Mouse (Mus musculus): ENCODE results near the gene Slc43a3.
"Not testable (repeated sequence)": the region's sequence is repeated elsewhere in the genome, so short reads cannot be mapped to it uniquely, and the experiment has no call there.

Gene Slc43a3

DNA sequence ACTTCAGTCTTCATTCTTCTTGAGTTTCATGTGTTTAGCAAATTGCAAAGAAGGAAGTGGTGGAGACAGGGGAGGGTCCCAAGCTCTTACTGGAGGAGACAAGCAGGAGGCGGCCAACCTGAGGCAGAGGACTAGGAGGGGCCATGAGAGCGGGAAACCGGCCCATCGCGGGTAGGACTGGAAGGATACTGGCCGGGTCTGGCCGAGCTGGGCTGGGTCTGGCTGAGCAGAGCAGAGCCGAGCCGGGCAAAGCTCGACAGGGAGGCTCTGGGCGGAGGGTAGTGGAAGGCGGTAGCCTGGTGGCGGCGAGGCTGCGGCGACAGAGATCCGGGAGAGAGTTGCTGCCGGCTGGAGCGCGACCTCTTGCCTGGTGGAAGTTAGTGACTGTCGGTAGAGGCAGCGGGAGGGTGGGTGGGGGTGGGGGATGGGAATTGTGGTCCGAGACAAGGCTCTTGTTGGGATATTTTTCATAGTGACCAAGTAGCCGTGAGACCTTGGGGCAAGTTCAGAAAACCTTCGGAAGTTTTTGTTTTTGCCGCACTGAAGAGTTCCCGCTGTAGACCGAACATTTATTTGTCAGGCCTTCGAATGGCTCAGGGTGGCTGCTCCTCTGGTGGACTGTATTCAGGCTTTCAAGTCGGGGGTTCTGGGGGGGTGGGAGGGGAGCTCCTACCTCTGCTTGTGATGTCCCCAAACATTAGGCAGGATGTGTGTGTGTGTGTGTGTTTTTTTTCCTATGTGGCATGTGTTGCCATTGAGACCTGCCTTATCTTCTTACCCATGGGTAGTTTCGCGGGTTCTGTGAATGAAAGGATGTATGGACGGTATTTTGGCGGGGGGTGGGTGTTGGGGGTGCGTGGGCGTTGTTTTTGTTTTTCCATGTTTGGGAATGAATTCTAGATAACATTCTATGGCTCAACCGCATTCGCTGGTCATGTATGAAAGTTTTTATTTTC is at the start of gene Slc43a3:
Gene Slc43a3, plus strand, starts transcription at position 106 of the 956 bp plus-strand sequence.
- DNase-seq (ENCODE audit: low read depth, low spot score): peak; percentile 24

DNA sequence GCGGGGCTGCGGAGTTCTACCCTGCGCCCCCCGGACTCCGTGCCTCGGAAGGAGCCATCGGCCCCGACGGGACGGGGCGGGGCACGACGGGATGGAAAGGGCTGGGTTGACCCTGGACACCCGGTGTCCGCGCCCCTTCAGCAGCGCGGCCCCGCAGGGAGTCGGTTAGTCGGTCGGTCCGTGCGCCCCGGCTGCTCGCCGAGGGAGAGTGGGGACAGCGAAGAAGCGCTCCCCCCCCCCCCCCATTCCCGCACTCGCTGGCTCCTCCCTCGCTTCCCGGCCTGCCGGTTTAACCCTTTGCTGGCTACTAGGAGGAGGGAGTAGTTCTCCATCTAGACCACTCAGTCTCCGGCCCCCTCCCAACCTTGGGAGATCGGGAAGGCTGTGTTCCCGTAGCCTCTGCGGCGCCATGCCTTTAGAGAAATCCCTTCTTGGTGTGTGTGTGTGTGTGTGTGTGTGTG is 49.5 kb upstream of the Slc43a3 start:
- no peak for DNase-seq (ENCODE audit: low read depth, low spot score)

DNA sequence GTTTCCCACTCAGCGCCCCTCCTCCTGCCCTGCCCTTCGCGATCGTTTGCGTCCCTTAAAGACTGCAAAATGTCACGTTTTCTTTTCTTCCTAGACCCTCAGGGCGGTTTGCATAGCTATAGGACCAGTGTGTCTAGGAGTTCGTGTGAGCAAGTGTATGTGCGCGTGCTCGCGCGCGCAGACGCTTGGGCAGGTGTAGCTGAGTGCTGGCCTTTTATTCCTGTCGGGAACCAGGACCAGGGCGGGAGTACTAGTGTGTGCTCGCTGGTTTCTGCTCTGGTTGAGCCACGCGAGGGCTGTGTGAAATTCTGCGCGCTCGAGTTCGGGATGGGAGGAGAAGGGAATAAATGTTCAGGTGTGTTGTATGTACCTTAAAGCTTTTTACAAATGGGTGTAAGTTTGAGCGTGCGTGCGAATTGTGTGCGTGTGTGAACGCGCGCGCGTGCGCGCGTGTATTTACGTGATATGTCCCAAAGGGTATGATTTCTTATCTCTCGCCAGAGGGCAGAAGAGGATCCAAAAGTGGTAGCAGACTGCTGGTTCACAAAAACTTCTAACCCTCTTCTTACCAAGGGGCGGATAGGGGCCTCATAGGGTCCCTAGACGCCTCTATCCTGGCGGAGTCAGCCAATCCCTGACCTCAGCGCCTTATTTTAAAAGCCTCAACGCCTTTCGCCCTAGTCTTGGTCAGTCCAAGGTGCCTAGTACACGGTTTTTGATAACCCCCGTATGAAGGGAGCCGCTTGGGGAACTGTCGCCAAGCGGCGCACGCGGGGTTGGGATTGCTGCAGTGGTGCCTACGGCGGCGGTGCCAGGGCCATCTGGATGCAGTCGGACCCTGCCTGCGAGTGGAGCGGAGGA is 48.7 kb upstream of the Slc43a3 start:
- no peak for DNase-seq (ENCODE audit: low read depth, low spot score)

DNA sequence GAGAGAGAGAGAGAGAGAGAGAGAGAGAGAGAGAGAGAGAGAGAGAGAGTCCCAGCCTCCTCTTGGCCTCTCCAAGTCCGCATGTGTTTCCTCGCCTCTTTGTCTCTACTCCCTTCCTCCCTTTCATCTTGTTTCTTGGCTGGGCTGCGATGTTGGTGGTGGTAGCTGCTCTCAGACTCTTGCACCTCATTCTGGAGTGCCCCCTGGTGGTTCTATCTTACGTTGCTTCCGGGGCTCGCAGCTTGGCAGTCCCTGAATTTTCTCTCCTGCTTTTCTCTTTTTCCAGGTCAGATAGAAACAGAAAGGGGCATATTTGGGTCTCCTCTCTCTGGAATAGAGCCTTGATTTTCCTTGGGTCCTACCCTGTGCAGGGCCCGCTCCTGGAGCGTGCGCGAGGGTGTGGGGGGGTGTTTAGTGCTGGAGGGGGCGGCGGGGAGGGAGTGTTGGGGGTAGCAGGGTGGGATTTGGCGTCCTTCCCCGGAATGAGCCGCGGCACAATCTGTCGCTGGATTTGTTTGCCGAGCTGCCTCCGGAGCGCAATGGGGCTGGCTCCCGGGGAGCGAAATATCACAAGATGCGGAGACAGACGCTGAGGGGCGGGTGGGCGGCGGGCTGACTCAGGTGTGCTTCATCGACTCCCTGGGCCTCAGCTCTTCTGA is 47.6 kb upstream of the Slc43a3 start:
- DNase-seq (ENCODE audit: low read depth, low spot score): no peak

DNA sequence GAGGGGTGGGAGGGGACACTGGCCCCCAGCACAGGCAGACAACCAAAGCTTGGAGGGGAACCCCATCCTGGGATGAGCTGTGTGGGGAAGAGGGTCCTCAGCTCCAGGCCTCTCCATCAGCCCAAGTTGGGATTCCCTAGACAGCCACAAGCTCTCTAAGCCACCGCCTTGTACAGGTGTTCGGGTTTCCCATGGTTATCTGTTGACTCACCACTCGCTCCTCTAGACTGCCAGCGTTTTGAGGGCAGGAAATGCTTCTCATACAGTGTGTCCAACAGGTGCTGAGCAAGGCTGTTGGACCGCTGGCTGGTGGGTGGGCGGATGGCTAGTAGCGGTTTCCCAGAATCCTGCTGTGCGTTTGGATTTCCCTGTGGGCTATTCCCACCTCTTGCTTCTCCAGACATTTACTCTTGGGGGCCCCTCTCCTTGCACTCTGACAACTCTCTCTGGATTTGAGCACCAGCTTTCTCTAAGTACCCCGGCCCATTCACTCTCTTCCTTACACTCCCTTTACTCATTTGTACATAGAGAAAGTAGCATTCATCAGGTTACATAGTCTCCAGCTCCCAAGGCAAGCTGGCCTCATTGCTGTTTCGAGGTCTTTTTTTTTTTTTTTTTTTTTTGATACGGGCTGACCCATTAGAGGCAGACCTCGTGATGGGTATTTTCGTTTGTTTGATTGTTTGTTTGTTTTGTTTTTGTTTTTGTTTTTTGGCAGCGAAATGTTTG is 46.9 kb upstream of the Slc43a3 start:
- DNase-seq (ENCODE audit: low read depth, low spot score): no peak

DNA sequence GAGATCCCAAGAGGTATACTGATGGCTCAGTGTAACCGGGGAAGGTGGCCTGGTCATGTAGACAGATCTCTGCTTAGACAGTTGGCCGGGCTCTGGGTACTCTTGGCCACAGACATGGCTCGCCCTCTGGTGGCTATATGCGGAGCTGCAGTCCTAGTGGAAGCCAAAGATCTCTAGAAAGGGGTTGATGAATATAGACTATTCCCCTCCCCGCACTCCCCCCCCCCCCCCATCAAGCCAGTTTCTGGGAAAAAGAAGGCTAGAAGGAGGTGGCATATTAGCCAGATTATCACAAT is 46.4 kb upstream of the Slc43a3 start:
- DNase-seq (ENCODE audit: low read depth, low spot score): no peak

DNA sequence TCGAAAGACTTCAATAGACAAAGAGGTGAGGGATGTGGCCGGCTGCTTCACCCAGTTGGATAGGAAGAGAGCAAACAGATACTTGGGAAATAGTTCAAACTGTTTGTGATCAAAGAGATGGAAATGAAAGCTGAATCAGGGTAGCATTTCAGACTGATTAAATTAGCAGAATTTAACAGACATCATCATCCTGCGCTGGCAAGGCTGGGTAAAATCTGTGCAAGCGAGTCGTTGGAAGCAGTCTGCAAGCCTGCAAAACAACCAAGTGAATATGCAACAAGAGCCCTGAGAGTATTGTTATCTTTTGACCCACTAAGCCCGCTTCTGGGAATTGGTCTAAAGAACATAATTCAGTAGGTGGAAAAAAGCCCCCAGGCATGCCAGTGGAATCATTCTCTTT is 43.0 kb upstream of the Slc43a3 start:
- no peak for DNase-seq (ENCODE audit: low read depth, low spot score)

DNA sequence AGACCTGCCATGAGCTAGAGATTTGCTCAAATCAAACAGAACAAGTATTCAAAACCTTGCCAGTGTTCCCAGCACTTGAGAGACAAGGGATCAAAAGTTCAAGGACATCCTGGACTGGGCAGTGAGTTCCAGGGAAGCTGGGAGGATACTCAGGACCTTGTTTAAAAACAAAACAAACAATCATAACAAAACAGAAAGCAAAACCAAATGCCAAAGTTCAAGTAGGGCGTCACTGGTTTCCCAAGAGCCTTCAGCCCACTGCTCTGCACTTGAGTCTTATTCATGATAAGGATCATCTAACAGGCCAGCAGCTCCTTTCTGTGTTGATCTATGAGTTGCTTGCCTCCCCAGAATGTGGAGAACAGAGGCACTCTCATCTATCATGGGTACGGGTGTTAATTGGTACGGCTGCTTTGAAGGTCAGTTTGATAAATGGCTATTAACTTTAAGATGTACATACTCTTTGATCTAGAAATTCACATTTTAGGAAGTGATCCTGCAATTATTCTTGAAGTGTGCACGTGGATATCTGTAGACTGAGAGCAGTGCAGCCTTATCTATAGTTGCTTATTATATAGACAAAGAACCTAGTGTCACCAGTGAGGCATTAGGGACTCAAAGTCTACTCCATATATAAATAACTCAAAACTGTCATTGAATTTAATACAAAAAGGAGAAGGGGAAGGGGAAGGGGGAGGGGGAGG is 40.7 kb upstream of the Slc43a3 start:
- no peak for DNase-seq (ENCODE audit: low read depth, low spot score)

DNA sequence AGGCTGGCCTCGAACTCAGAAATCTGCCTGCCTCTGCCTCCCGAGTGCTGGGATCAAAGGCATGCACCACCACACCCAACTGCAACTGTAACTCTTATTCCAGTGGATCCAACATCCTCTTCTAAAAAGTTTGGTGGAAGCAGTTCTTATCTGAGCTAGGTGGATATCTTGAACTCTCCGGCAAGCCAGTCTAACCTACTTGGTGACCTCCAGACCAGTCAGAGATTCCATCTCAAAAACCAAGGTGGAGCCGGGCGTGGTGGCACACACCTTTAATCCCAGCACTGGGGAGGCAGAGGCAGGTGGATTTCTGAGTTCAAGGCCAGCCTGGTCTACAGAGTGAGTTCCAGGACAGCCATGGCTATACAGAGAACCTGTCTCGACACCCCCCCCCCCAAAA is 39.7 kb upstream of the Slc43a3 start:
- DNase-seq (ENCODE audit: low read depth, low spot score): not testable (repeated sequence)

DNA sequence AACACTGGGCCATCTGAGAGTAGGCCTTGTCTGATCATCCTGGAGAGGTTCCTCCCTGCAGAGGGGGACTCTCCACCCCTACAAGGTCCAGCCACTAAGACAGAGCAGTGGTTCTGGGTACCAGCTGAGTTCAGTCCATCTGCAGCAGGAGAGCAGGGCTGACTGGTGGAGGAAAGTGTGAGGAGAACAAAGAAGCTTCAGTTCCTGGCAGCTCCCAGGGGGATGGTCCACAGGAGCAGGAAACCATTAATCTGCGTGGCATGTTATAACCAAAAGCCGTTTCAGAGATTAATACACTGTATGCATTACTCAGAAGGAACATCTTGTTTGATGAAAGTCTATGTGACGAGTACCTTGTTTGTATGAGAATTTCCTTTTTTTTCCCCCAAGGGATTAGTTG is 23.7 kb upstream of the Slc43a3 start:
- no peak for DNase-seq (ENCODE audit: low read depth, low spot score)

DNA sequence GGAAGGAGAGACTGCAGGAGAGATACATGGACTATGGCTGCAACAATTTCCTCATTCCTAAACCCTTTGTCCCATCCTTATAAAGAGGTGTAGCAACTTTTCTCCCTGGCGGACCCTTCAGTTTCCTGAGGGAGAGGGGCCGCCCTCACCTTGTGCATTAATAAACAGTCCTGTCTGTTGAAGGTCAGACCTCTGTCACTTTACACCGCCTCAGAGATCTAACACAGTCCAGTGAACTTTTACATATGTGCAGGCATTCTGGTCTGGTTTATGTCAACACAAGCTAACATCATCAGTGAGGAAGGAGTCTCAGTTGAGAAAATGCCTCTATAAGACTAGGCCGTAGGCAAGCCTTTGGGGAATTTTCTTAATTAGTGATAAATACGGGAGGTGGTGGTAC is 22.5 kb upstream of the Slc43a3 start:
- DNase-seq (ENCODE audit: low read depth, low spot score): no peak

DNA sequence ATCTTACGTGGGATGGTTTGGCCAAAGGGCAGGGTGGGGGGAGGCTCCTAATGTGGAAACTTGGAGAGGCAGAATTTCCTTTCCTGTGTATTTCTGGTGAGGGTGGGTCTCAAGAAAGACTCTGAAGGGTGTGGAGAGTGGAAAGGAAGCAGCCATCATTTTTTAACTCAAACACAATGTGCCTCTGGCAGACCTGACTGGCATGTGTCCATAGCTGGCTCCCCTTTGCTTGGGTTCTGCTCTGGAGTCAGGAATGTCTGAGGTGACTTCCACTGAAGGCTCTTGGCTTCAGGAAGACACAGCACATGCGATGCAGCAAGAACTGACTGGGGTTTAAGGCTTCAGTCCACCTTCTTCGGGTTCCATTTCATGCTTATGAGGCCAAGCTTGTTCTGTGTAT is 21.0 kb upstream of the Slc43a3 start:
- no peak for DNase-seq (ENCODE audit: low read depth, low spot score)

DNA sequence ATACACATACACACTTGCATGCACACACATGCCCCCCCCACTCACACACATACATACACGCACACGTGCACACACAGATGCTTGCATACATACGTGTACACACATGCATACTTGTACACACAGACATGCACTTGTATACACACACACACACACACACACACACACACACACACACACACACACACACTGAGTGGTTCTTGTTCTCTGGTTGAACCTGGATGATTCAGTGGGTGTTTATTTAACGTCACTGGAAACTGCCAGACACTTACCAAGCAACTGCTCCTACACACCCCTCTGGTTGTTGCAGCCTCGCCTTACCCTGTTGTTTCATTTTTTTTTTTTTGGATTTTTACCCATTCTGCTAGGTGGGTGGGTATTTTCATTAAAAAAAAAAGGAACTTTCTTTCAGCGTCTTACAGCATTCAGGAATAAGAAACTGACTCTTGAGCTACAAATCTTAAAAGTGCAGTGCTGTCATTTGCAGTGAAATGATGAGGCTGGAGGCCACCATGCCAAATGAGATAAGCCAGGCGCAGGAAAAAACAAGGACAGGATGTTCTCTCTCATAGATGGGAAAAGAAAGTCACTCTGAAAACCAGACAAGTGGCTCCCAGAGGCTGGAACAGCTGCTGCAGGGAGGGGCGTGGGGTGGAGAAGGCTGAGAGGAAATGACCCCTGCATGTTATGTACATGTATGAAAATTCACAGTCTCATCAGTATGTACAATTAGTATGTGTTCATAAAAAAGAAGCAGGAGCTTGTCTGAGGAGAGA is 19.6 kb upstream of the Slc43a3 start:
- DNase-seq (ENCODE audit: low read depth, low spot score): no peak

DNA sequence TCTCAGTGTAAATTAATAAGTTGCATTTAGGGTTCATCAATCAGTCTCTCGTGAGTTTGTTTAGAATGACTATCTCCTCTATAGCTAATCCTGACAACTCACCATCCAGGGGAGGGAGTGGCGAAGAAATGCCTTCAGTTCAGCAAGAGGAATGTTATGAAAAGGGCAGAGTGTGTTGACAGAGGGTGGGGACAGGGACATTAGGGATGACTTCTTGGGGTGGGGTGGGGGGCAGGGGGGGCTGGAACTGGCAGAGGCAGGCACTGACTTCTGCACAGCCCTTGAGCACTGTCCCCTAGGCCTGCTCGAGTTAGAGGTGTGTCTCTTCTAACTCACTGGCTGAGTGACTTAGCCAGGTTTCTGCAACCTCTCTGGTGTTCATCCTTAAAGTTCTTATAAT is 18.2 kb upstream of the Slc43a3 start:
- DNase-seq (ENCODE audit: low read depth, low spot score): no peak

DNA sequence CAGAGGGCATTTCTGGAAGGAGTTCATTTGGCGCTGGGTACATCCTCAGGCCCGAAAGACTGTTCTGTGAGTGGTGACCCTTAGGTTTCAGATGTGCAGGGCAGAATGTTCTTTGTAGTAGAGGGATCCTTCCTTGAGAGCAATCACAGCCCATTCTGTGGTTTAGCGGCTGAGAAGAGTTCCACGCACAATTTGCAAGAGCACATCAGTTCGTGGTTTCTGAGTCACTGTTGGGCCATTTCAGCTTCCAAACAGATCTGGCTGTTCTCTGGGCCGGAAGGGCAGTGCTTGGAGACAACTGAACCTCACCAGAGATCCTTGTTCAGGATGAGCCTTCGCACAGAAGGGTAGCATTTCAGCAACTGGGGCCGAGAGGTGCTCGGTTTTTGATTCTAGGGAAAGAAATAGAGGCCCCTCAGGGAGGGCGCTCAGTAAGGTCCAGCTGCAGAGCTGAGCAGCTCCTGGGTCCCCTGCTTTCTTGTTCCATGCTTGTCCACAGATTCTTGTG is 16.7 kb upstream of the Slc43a3 start:
- no peak for DNase-seq (ENCODE audit: low read depth, low spot score)

DNA sequence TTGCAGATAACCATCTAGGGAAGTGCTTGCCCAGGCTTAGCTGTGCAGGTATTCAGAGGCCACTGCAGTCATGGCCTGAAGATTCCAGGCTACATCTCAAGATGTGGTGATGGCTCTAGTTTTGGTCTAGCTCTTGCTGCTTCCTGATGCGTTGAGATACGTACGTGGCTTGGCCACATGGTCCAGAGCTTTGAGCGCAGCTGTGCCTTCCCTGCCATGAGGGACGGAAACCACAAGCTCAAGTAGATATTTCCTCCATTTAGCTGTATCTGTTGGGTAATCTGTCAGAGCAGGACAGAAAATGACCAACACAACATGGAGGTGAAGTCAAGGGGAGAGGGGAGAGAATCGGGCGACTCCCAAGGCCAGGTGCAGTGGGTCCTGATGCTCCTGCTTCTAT is 6.2 kb upstream of the Slc43a3 start:
- no peak for DNase-seq (ENCODE audit: low read depth, low spot score)

DNA sequence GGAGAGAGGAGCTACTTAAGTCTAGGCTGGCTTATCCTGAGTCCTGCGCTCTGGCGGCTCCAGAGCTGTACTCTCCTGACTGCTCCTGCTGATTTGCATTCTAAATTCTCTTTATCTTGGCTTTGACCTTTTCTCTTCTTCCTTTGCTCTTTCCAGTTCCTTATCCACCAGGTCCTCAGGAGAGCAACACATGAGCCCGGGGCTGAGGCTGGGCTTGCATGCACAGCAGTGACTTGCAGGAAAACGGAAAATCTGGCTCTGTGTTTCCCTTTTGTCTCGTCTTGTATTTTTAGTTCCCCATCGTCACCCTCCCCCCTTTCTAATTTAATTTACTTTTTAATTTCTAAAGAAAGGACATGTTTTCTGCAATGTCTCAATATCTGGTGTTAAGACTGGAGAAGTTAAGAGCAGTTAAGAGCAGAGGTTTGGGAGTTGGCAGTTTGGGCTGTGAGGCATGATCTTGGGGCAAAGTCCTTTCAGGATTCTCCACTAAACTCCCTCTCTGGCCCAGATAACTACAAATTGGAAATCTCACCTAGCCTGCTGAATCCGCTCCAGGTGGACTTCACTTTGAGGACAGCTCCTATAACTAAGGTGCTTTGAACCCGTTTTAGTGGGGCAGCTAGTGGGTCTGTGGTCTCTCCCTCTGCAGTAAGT is 2.3 kb upstream of the Slc43a3 start:
- DNase-seq (ENCODE audit: low read depth, low spot score): no peak

DNA sequence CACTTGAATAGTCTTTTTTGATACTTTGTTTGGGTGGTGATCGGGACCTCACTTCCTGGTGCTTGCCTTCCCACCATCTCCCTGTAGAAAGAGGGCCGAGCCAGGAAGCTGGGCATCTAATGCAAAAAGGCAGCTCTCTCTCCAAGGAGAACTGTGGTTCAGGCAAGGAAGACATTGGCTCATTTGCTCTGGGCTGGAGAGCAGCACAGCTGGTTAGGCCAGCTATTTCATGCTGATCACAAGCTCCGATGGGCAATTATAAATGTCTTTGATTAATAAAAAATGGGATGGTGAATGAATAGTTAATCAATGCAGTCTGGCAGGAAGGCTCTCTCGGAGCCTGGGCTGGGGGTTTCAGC is 1.8 kb upstream of the Slc43a3 start:
- DNase-seq (ENCODE audit: low read depth, low spot score): no peak

DNA sequence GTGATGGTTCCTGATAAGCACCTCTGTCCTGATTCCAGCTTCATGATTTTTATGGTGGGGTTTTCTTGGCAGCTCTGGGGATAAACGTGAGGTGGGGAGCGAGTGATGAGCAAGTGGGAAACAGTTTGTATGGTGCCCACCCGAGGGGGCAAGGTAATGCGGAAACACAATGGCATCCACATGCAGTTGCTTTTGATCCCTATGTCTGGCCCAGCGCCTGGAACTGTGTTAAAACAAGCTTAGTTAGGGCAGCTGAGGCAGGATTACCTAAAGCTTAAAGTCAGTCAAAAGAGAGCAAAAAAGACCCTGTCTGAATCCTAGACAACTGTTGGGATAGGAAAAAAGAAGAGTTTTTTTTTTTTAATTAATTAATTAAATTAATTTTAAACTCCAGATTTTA is 1.3 kb upstream of the Slc43a3 start:
- no peak for DNase-seq (ENCODE audit: low read depth, low spot score)
